19 mouse cellular contexts compared by ENCODE assay signal in the genomic region with DNA sequence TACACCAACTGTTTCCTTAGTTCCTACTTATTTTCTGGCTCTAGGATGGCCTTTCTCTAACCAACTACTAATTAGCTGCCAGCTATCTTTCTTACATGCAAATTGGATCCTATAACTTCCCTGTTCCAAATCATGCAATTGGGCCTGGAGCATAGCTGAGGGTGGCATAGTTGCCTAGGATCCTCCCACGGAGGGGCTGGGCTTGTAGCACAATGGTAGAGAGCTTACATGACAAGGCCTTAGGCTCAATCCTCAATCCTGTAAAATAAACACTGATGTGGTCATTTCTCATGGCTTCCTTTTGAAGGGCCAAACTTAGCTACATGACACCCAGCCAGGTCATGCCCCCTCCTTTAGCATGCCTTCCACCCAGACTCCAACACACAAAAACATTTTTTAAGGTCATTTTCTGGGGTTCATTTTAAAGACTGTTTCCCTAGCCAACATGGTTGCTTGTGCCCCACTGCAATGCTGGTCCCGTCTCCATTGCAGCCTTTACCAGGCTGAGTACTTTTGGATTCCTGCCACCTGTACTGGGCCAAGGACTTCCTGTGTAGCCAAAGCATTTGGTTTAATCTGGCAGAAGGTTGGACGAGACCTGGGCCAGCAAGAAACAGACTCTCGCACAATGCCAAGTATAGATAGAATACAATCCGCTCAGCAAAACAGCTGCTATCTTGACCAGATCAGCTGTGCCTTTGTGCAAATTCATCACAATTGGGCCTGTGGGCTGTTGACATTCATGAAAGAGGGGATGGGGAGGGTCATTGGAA. TPM values are rescaled to one million over a fixed set of nuclear protein-coding genes. Genes with fewer than 3 reads are reported as not detected.
DNase-seq lines count a peak whose midpoint lies in the region; ATAC-seq lines count a peak whose summit lies in the region.
"Had no signal": no experiment of that assay in that cellular context is flagged by ENCODE, and none has a peak within 500 bp of the region (broad histone marks: within the 10 kb centered on the region; RNA-seq: fewer than 3 reads in every experiment).

No protein-coding gene starts in this region.

- no peak for ATAC-seq in liver, embryonic 12.5 days
- peak; percentile 30; the same call in 1 of the 2 replicates for ATAC-seq in granulocyte monocyte progenitor cell, adult 5-6 weeks (replicated peaks; ENCODE audit: poor library complexity, severe bottlenecking)
- ATAC-seq: intestine, embryonic 16.5 days had no signal

- no peaks in the 10 kb centered on the region for H3K4me1 ChIP-seq in liver, embryonic 12.5 days

- no peak overlapping the region for H3K27ac ChIP-seq in liver, embryonic 12.5 days
- H3K27ac ChIP-seq: layer of hippocampus, adult 2 months; liver, embryonic 15.5 days had no signal

- 61% methylated on average over 5 of the region's 5 CpGs for WGBS in liver, embryonic 12.5 days (ENCODE audit: insufficient replicate concordance)

- H3K9me3 ChIP-seq in liver, embryonic 12.5 days (replicated peaks): no peaks in the 10 kb centered on the region
- H3K9me3 ChIP-seq: G1E; liver, embryonic 15.5 days had no signal

- DNase-seq in adrenal gland, postnatal 10 days: peak; percentile 68
- DNase-seq in adrenal gland, postnatal 4 days (ENCODE audit: low spot score in 2 of 2): no peak
- DNase-seq in liver: peak; percentile 1
- peak; percentile 91 for DNase-seq in cerebellum, adult 9-10 months
- no peak for DNase-seq in kidney, postnatal 4 days
- no peak for DNase-seq in right cerebral cortex, postnatal 36 days (ENCODE audit: low spot score in 2 of 2)
- DNase-seq: gastrocnemius, postnatal 36 days; heart, postnatal 14 days; thymus, adult 2 months had no signal

- H3K9ac ChIP-seq in liver, embryonic 12.5 days: no peak overlapping the region
- H3K9ac ChIP-seq: liver, embryonic 15.5 days had no signal

- H3K27me3 ChIP-seq in liver, embryonic 12.5 days (replicated peaks): peaks cover 8% of the 10 kb centered on the region

- H3K4me2 ChIP-seq in liver, embryonic 12.5 days: no peak overlapping the region
- H3K4me2 ChIP-seq: liver, embryonic 15.5 days had no signal

- H3K36me3 ChIP-seq in liver, embryonic 12.5 days: no peaks in the 10 kb centered on the region
- H3K36me3 ChIP-seq: G1E; liver, embryonic 15.5 days had no signal

- no peak overlapping the region for H3K4me3 ChIP-seq in liver, embryonic 12.5 days
- H3K4me3 ChIP-seq: erythroblast, embryonic 14.5 days; layer of hippocampus, adult 2 months; liver, embryonic 15.5 days had no signal

RNA-seq across cellular contexts. Expression of gene Gnb2, which starts 8.6 kb away (rescaled TPM):
- total RNA-seq in adrenal gland, postnatal 10 days (2021): 100 to 1,000 TPM; 592 to 682 TPM
- total RNA-seq in adrenal gland, postnatal 4 days (2021): 100 to 1,000 TPM; 771 to 773 TPM
- 215 and 221 TPM in 2 replicates for polyA plus RNA-seq in liver, embryonic 12.5 days (2016; fragmentation: Nextera tagmentation; extraction: Ambion mirVana)
- 335 and 473 TPM in 2 replicates for total RNA-seq in granulocyte monocyte progenitor cell, adult 5-6 weeks (2014; fragmentation: Nextera tagmentation)
- total RNA-seq in granulocyte monocyte progenitor cell, adult 5-6 weeks (2017): 226 and 299 TPM in 2 replicates

RNA-seq across cellular contexts. Expression of gene Epo, which starts 8.9 kb away (rescaled TPM):
- total RNA-seq in adrenal gland, postnatal 10 days (2021): not detected
- not detected for total RNA-seq in adrenal gland, postnatal 4 days (2021)
- 1.7 and 2.3 TPM in 2 replicates for polyA plus RNA-seq in liver, embryonic 12.5 days (2016; fragmentation: Nextera tagmentation; extraction: Ambion mirVana)
- total RNA-seq in granulocyte monocyte progenitor cell, adult 5-6 weeks (2014; fragmentation: Nextera tagmentation): not detected in 2 replicates
- total RNA-seq in granulocyte monocyte progenitor cell, adult 5-6 weeks (2017): not detected in 2 replicates
- total RNA-seq: G1E; gastrocnemius, postnatal 36 days; heart, postnatal 14 days; layer of hippocampus, adult 2 months; left cerebral cortex, postnatal 10 days; megakaryocyte, adult 5-6 weeks had no signal
- polyA plus RNA-seq: cortical plate, adult 2 months; erythroblast, embryonic 14.5 days; G1E; thymus, adult 2 months had no signal

RNA-seq across cellular contexts. Expression of gene Actl6b, which starts 11.4 kb away (rescaled TPM):
- total RNA-seq in adrenal gland, postnatal 10 days (2021): 1 to 10 TPM; 3.2 to 4.6 TPM
- total RNA-seq in adrenal gland, postnatal 4 days (2021): 1 to 10 TPM; 8.1 TPM
- polyA plus RNA-seq in liver, embryonic 12.5 days (2016; fragmentation: Nextera tagmentation; extraction: Ambion mirVana): not detected in 2 replicates
- total RNA-seq in granulocyte monocyte progenitor cell, adult 5-6 weeks (2014; fragmentation: Nextera tagmentation): not detected in 2 replicates
- not detected in 2 replicates for total RNA-seq in granulocyte monocyte progenitor cell, adult 5-6 weeks (2017)
- total RNA-seq: gastrocnemius, postnatal 36 days; heart, postnatal 14 days; megakaryocyte, adult 5-6 weeks had no signal
- polyA plus RNA-seq: erythroblast, embryonic 14.5 days; G1E; thymus, adult 2 months had no signal

RNA-seq across cellular contexts. Expression of gene Gigyf1, which starts 23.6 kb away (rescaled TPM):
- 10 to 100 TPM; 24.2 to 39.1 TPM for total RNA-seq in adrenal gland, postnatal 10 days (2021)
- 10 to 100 TPM; 65.1 to 69.2 TPM for total RNA-seq in adrenal gland, postnatal 4 days (2021)
- 5.6 and 6.0 TPM in 2 replicates for polyA plus RNA-seq in liver, embryonic 12.5 days (2016; fragmentation: Nextera tagmentation; extraction: Ambion mirVana)
- total RNA-seq in granulocyte monocyte progenitor cell, adult 5-6 weeks (2014; fragmentation: Nextera tagmentation): 21.0 and 21.7 TPM in 2 replicates
- total RNA-seq in granulocyte monocyte progenitor cell, adult 5-6 weeks (2017): 5.2 and 7.7 TPM in 2 replicates

RNA-seq across cellular contexts. Expression of gene Tfr2, which starts 27.7 kb away (rescaled TPM):
- total RNA-seq in adrenal gland, postnatal 10 days (2021): 10 to 100 TPM; 18.8 to 42.1 TPM
- total RNA-seq in adrenal gland, postnatal 4 days (2021): 10 to 100 TPM in 1 of 2 experiments, 1 to 10 TPM in 1; 2.4 to 25.8 TPM
- 51.0 and 53.9 TPM in 2 replicates for polyA plus RNA-seq in liver, embryonic 12.5 days (2016; fragmentation: Nextera tagmentation; extraction: Ambion mirVana)
- total RNA-seq in granulocyte monocyte progenitor cell, adult 5-6 weeks (2014; fragmentation: Nextera tagmentation): 5.8 and 20.3 TPM in 2 replicates
- 7.5 and 10.2 TPM in 2 replicates for total RNA-seq in granulocyte monocyte progenitor cell, adult 5-6 weeks (2017)
- total RNA-seq: gastrocnemius, postnatal 36 days; heart, postnatal 14 days had no signal

Comparison
In these comparisons a context has a peak if more than half of its experiments do, and no peak if none do; other contexts are left out.
1. DNase-seq: peak in adrenal gland, postnatal 10 days (single experiment), liver (single experiment) and cerebellum, adult 9-10 months (single experiment); none in adrenal gland, postnatal 4 days (0 of 2), kidney, postnatal 4 days (0 of 2) and right cerebral cortex, postnatal 36 days (0 of 2).
2. RNA of gene Actl6b, which starts 11.4 kb away (total RNA-seq): 8.1 TPM in adrenal gland, postnatal 4 days and 3.2 to 4.6 TPM in adrenal gland, postnatal 10 days; not detected in granulocyte monocyte progenitor cell, adult 5-6 weeks; every median in the first group is over 4 times any median in the second.